Mouse (Mus musculus): ENCODE results near the gene Spata32. TPM values are rescaled to one million over a fixed set of nuclear protein-coding genes. Genes with fewer than 3 reads are reported as not detected.

Gene Spata32
- total RNA-seq, 1 experiment from 2014 or later, result not detected

GRCm38 (mm10) chr11:103249509-103249908 is 31.3 kb upstream of the Spata32 start:
- ATAC-seq (replicated peaks in 1 of 2; ENCODE audit: insufficient read depth in 1 of 2, low FRiP score in 2 of 2, low TSS enrichment in 1 of 2, low read depth in 1 of 2, poor library complexity in 2 of 2, severe bottlenecking in 2 of 2), result peak; percentile 74 to 81

- ATAC-seq (replicated peaks in 1 of 2; ENCODE audit: insufficient read depth in 1 of 2, low FRiP score in 2 of 2, low TSS enrichment in 1 of 2, low read depth in 1 of 2, poor library complexity in 2 of 2, severe bottlenecking in 2 of 2), result no peak
Observed at GRCm38 (mm10) chr11:103248837-103249236, 30.6 kb upstream of the Spata32 start.

- ATAC-seq (replicated peaks in 1 of 2; ENCODE audit: insufficient read depth in 1 of 2, low FRiP score in 2 of 2, low TSS enrichment in 1 of 2, low read depth in 1 of 2, poor library complexity in 2 of 2, severe bottlenecking in 2 of 2), result no peak
Observed at GRCm38 (mm10) chr11:103247504-103248177, 29.4 kb upstream of the Spata32 start.

GRCm38 (mm10) chr11:103246731-103247290 is 28.6 kb upstream of the Spata32 start:
- no peak for ATAC-seq (replicated peaks in 1 of 2; ENCODE audit: insufficient read depth in 1 of 2, low FRiP score in 2 of 2, low TSS enrichment in 1 of 2, low read depth in 1 of 2, poor library complexity in 2 of 2, severe bottlenecking in 2 of 2)

GRCm38 (mm10) chr11:103246081-103246730 is 28.0 kb upstream of the Spata32 start:
- peak; percentile 65 to 74 for ATAC-seq (replicated peaks in 1 of 2; ENCODE audit: insufficient read depth in 1 of 2, low FRiP score in 2 of 2, low TSS enrichment in 1 of 2, low read depth in 1 of 2, poor library complexity in 2 of 2, severe bottlenecking in 2 of 2)

GRCm38 (mm10) chr11:103244856-103245255 is 26.6 kb upstream of the Spata32 start:
- ATAC-seq (replicated peaks in 1 of 2; ENCODE audit: insufficient read depth in 1 of 2, low FRiP score in 2 of 2, low TSS enrichment in 1 of 2, low read depth in 1 of 2, poor library complexity in 2 of 2, severe bottlenecking in 2 of 2), result no peak

- ATAC-seq (replicated peaks in 1 of 2; ENCODE audit: insufficient read depth in 1 of 2, low FRiP score in 2 of 2, low TSS enrichment in 1 of 2, low read depth in 1 of 2, poor library complexity in 2 of 2, severe bottlenecking in 2 of 2), result 0 out of 4 replicates have a peak, but pooled peaks of 1 of the 2 experiments have one; percentile 9
Observed at GRCm38 (mm10) chr11:103240740-103241139, 22.5 kb upstream of the Spata32 start.

- ATAC-seq (replicated peaks in 1 of 2; ENCODE audit: insufficient read depth in 1 of 2, low FRiP score in 2 of 2, low TSS enrichment in 1 of 2, low read depth in 1 of 2, poor library complexity in 2 of 2, severe bottlenecking in 2 of 2), result no peak
Observed at GRCm38 (mm10) chr11:103237757-103238156, 19.5 kb upstream of the Spata32 start.

- ATAC-seq (replicated peaks in 1 of 2; ENCODE audit: insufficient read depth in 1 of 2, low FRiP score in 2 of 2, low TSS enrichment in 1 of 2, low read depth in 1 of 2, poor library complexity in 2 of 2, severe bottlenecking in 2 of 2), result no peak
Observed at GRCm38 (mm10) chr11:103236903-103237302, 18.7 kb upstream of the Spata32 start.

GRCm38 (mm10) chr11:103236431-103236830 is 18.2 kb upstream of the Spata32 start:
- no peak for ATAC-seq (replicated peaks in 1 of 2; ENCODE audit: insufficient read depth in 1 of 2, low FRiP score in 2 of 2, low TSS enrichment in 1 of 2, low read depth in 1 of 2, poor library complexity in 2 of 2, severe bottlenecking in 2 of 2)

GRCm38 (mm10) chr11:103235702-103236101 is 17.5 kb upstream of the Spata32 start:
- ATAC-seq (replicated peaks in 1 of 2; ENCODE audit: insufficient read depth in 1 of 2, low FRiP score in 2 of 2, low TSS enrichment in 1 of 2, low read depth in 1 of 2, poor library complexity in 2 of 2, severe bottlenecking in 2 of 2), result no peak

GRCm38 (mm10) chr11:103234447-103234846 is 16.2 kb upstream of the Spata32 start:
- no peak for ATAC-seq (replicated peaks in 1 of 2; ENCODE audit: insufficient read depth in 1 of 2, low FRiP score in 2 of 2, low TSS enrichment in 1 of 2, low read depth in 1 of 2, poor library complexity in 2 of 2, severe bottlenecking in 2 of 2)

GRCm38 (mm10) chr11:103232966-103233365 is 14.7 kb upstream of the Spata32 start:
- ATAC-seq (replicated peaks in 1 of 2; ENCODE audit: insufficient read depth in 1 of 2, low FRiP score in 2 of 2, low TSS enrichment in 1 of 2, low read depth in 1 of 2, poor library complexity in 2 of 2, severe bottlenecking in 2 of 2), result peak; percentile 68 to 70; a peak in 3 of 4 replicates

GRCm38 (mm10) chr11:103231367-103231766 is 13.1 kb upstream of the Spata32 start:
- ATAC-seq (replicated peaks in 1 of 2; ENCODE audit: insufficient read depth in 1 of 2, low FRiP score in 2 of 2, low TSS enrichment in 1 of 2, low read depth in 1 of 2, poor library complexity in 2 of 2, severe bottlenecking in 2 of 2), result no peak

GRCm38 (mm10) chr11:103230626-103231025 is 12.4 kb upstream of the Spata32 start:
- no peak for ATAC-seq (replicated peaks in 1 of 2; ENCODE audit: insufficient read depth in 1 of 2, low FRiP score in 2 of 2, low TSS enrichment in 1 of 2, low read depth in 1 of 2, poor library complexity in 2 of 2, severe bottlenecking in 2 of 2)

GRCm38 (mm10) chr11:103229608-103230007 is 11.4 kb upstream of the Spata32 start:
- ATAC-seq (replicated peaks in 1 of 2; ENCODE audit: insufficient read depth in 1 of 2, low FRiP score in 2 of 2, low TSS enrichment in 1 of 2, low read depth in 1 of 2, poor library complexity in 2 of 2, severe bottlenecking in 2 of 2), result no peak

GRCm38 (mm10) chr11:103223951-103224456 is 5.8 kb upstream of the Spata32 start:
- no peak for ATAC-seq (replicated peaks in 1 of 2; ENCODE audit: insufficient read depth in 1 of 2, low FRiP score in 2 of 2, low TSS enrichment in 1 of 2, low read depth in 1 of 2, poor library complexity in 2 of 2, severe bottlenecking in 2 of 2)

- ATAC-seq (replicated peaks in 1 of 2; ENCODE audit: insufficient read depth in 1 of 2, low FRiP score in 2 of 2, low TSS enrichment in 1 of 2, low read depth in 1 of 2, poor library complexity in 2 of 2, severe bottlenecking in 2 of 2), result no peak
Observed at GRCm38 (mm10) chr11:103223444-103223843, 5.2 kb upstream of the Spata32 start.

All from hematopoietic stem cell, adult 5-6 weeks (primary cell).